Mouse (Mus musculus): ENCODE measurements at regions not wholly inside any gene's neighbourhood (a gene's known extent, or its start where the extent isn't known, plus 50 kb on each side); places are given as distances from the start of the nearest gene placed in this dataset.

DNA sequence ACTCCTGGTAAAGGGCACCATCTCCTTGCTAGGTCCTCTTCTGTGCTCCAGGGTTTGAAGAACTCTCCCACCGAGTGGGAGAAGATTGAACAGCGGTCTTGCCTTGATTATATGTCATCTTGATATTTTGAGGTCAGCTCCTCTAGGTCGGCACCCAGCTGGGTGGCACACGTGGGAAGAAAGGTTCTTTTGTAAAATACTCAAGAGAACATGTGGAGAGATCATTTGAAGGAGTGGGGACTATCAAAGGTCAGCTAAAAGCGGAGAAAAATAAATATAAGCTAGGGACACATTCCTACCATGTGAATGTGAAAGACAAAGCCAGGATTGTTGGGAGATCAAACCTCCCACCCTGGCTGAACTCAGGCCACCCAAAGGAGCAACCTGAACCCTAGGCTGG lies 87.7 kb downstream of the Nufip1 start:
- TF ChIP-seq CTCF (IDR thresholded peaks at IDR 0.05; ENCODE audit: extremely low read depth, insufficient read length, insufficient replicate concordance, low read depth, low read length): no peak
- no peak for TF ChIP-seq POLR2A (IDR thresholded peaks at IDR 0.05; ENCODE audit: low read depth, low read length)
